In genomic region chr5:128549811-128550210, GRCm38 (mm10) we compare ENCODE assay signal across 29 mouse cellular contexts. TPM values are rescaled to one million over a fixed set of nuclear protein-coding genes. Genes with fewer than 3 reads are reported as not detected.
"Had no signal": no experiment of that assay in that cellular context is flagged by ENCODE, and none has a peak within 500 bp of the region (broad histone marks: within the 10 kb centered on the region; RNA-seq: fewer than 3 reads in every experiment).

No protein-coding gene starts in this region.

- H3K4me3 ChIP-seq: embryonic facial prominence, embryonic 10.5 days; embryonic facial prominence, embryonic 12.5 days; embryonic facial prominence, embryonic 13.5 days; embryonic facial prominence, embryonic 15.5 days; erythroblast, embryonic 14.5 days; forebrain, embryonic 10.5 days; forebrain, embryonic 12.5 days; forebrain, embryonic 13.5 days; forebrain, embryonic 15.5 days; gastrocnemius, adult 2 months; heart, adult 2 months; heart, embryonic 10.5 days had no signal

- H3K9me3 ChIP-seq: embryonic facial prominence, embryonic 10.5 days; embryonic facial prominence, embryonic 12.5 days; embryonic facial prominence, embryonic 13.5 days; embryonic facial prominence, embryonic 15.5 days; forebrain, embryonic 10.5 days; forebrain, embryonic 12.5 days; forebrain, embryonic 13.5 days; forebrain, embryonic 15.5 days; heart, embryonic 10.5 days had no signal

- H3K27ac ChIP-seq: embryonic facial prominence, embryonic 10.5 days; embryonic facial prominence, embryonic 12.5 days; embryonic facial prominence, embryonic 13.5 days; embryonic facial prominence, embryonic 15.5 days; forebrain, embryonic 10.5 days; forebrain, embryonic 12.5 days; forebrain, embryonic 13.5 days; forebrain, embryonic 15.5 days; gastrocnemius, adult 2 months; heart, adult 2 months; heart, embryonic 10.5 days had no signal

- DNase-seq: cerebellum, adult 9-10 months; cerebellum, adult 9-11 months; cerebellum, postnatal 10 days; cerebellum, postnatal 14 days; cerebellum, postnatal 25 days; embryo, embryonic 11 days; forebrain, postnatal 0 days; gastrocnemius, adult 2 months; gastrocnemius, postnatal 10 days; gastrocnemius, postnatal 14 days; gastrocnemius, postnatal 25 days; gastrocnemius, postnatal 36 days; heart, adult 11 months; heart, adult 18-20 months; heart, adult 2 months had no signal

- H3K9ac ChIP-seq: embryonic facial prominence, embryonic 12.5 days; embryonic facial prominence, embryonic 13.5 days; embryonic facial prominence, embryonic 15.5 days; forebrain, embryonic 12.5 days; forebrain, embryonic 13.5 days; forebrain, embryonic 15.5 days; forebrain, postnatal 0 days had no signal

- H3K4me2 ChIP-seq: embryonic facial prominence, embryonic 12.5 days; embryonic facial prominence, embryonic 13.5 days; embryonic facial prominence, embryonic 15.5 days; forebrain, embryonic 12.5 days; forebrain, embryonic 13.5 days; forebrain, embryonic 15.5 days; heart, embryonic 11.5 days had no signal

- H3K36me3 ChIP-seq: embryonic facial prominence, embryonic 10.5 days; embryonic facial prominence, embryonic 12.5 days; embryonic facial prominence, embryonic 13.5 days; embryonic facial prominence, embryonic 15.5 days; forebrain, embryonic 10.5 days; forebrain, embryonic 12.5 days; forebrain, embryonic 15.5 days; heart, embryonic 10.5 days had no signal

- ATAC-seq: forebrain, embryonic 13.5 days; forebrain, embryonic 14.5 days; forebrain, embryonic 15.5 days; forebrain, embryonic 16.5 days; forebrain, postnatal 0 days had no signal

RNA-seq across cellular contexts. Expression of gene Fzd10, which starts 50.8 kb away (rescaled TPM):
- total RNA-seq: granulocyte monocyte progenitor cell, adult 5-6 weeks; heart, adult 2 months had no signal
- polyA plus RNA-seq: erythroblast, embryonic 14.5 days had no signal
